Mouse (Mus musculus): Measurements from ENCODE around the gene Cacna1c. TPM values are rescaled to one million over a fixed set of nuclear protein-coding genes. Genes with fewer than 3 reads are reported as not detected.

Cacna1c gene
- polyA plus RNA-seq, 1 experiment = 3.0 TPM

GRCm38 (mm10) chr6:118923212-118923577 is 273.0 kb downstream of the Cacna1c start:
- DNase-seq (ENCODE audit: low read depth) = no peak

DNA sequence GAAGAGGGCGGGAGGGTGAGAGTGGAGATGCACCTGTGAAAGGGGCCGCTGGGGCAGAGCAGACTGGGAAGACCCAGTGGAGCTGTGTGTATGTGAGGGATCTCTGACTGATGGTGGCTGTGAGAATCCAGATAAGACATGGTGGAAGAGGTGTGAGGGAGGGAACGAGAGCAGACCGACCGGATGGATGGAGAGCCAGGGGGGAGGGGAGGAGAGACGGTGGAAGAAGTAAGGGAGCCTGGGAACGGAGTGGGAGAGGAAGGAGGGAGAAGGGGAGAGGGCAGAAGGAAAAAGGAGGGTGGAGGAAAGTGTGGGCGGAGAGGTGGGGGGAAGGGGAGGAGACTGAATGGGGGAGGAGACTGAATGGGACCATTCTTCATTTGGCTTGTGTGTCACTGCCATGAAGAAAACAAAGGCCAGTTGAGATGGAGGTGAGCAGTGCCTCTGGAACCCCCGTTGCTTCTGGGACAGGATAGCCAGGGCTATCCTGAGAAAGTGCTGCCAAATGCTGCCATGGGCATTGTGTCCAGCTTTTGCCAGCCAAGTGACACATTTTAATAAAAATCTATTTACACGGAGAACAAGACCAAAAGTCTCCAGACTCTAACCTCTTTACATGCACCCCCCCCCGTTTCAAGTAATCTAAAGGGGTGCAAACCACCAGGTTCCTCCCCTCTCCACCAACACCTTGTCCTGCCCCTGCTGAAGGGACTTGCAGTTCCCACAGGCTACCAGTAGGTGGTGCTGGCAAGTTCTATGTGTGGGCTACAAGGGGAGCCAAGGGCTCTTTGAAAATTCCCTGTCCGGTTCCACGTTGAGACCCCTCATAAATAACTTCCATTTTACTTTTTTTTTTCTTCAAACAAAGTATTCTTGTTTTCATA is 273.6 kb downstream of the Cacna1c start:
- no peak for DNase-seq (ENCODE audit: low read depth)

DNA sequence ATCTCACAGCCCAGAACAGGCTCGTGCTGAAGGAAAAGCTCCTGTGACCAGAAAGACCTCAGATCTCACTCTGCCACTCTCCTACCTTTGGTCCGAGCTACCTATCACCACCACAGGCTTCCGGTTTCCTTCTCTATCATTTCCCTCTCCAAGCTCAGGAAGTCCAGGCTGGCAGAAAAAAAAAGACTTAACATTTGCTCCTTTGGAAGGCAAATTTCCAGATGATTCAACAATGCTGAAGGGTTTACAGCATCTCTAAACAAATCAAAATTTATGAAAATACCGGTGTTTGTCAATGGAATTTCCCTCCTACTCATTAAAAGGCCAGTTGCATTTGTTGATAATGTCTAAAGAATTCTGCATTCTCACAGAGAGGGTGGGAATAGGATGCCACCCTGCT is 288.0 kb downstream of the Cacna1c start:
- no peak for DNase-seq (ENCODE audit: low read depth)

- DNase-seq (ENCODE audit: low read depth) = no peak
Measured at GRCm38 (mm10) chr6:118907704-118908103, 288.5 kb downstream of the Cacna1c start.

DNA sequence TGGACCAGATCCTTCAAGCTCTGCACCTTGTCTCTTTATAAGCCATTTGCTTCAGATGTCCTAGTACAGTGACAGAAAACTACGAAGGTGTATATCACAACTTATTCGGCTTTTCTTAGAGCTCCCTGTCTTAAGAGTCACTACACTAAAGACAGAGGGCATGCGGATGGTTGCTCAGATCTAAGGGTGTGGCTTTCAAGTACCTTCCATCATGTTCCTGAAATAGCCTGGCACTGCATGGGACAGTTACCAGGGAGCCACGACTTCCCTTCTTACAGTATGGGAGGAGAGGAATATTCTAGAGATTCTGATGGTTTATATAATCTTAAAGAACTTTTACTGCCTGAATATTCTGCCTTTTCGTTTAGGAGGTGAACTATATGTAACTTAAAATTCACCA is 289.3 kb downstream of the Cacna1c start:
- no peak for DNase-seq (ENCODE audit: low read depth)

DNA sequence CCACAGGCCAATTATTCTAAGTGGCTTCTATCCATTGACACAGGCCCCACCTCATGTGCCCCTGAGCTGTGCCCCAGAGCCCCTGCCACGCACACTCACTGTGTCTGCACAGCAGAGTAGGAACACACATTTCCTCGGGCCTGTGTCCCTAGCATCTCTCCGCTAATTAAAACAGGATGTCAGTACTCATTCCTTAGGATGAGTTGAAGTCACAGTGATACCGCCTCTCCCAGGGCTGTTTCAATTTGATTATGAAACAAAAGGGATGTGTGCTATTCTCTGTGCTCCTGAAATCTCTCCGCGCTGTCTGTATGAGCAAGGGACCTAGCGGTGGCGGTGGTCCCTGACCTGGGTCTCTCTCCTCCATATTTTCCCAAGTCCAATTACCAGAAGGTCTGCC is 296.5 kb downstream of the Cacna1c start:
- no peak for DNase-seq (ENCODE audit: low read depth)

DNA sequence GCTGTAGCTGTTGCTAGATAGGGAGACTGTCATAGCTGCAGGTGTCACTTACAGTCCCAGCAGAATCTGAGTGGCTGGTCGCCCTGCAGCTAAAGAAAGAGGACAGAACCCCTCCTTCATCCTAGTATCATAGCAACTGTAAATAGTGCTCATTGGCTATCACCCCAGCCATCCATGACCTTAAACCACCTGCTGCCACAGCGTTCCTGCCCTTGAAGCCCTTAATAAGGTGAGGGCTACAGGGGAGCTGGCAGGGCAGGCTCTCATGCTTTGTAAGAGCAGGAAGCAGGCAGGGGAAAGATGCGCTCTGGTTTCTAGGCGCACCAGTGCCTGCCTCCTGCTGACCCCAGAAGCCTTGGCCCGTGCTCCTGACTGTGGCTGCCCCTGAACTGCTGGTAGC is 299.1 kb downstream of the Cacna1c start:
- no peak for DNase-seq (ENCODE audit: low read depth)

DNA sequence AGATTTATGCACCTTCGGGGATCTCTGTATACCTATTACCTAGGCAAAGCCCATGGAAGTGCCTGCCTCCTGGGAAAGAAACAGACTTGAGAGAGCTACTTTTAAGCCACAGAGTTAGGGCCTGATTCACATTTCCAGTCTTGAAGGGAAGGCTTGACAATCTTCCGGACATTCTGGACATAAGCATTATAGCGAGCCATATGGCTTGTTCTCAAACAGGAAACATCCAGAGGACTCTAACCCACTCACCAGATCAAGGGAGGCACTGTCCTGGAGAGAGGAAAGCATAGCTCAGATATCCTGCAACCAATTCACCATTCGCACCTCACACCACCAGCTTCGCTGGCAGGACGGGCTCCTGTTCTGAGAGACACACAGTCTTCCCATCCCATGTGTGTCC is 302.2 kb downstream of the Cacna1c start:
- DNase-seq (ENCODE audit: low read depth) = no peak

- DNase-seq (ENCODE audit: low read depth) = no peak
Measured at GRCm38 (mm10) chr6:118889441-118889840, 306.8 kb downstream of the Cacna1c start.

- no peak for DNase-seq (ENCODE audit: low read depth)
Measured at GRCm38 (mm10) chr6:118887032-118887431, 309.2 kb downstream of the Cacna1c start.

DNA sequence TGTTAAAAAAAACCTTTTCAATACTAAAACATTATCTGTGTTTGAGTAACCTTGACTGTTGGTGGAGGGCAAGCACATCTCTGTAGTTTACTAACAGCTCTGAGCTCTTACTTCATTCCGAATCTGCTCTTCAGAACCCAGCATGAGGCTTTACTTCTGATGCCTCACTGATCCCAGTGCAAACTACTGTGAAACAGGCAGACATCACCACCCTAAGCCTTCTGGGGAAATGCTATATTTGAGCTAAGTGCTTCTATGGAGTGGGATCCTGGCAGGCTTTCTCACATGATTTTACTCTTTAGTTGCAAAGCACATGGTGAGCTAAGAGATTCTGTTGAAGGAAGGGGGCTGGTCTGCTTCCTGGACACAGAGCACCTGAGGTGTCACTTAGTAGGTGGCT is 311.3 kb downstream of the Cacna1c start:
- no peak for DNase-seq (ENCODE audit: low read depth)

DNA sequence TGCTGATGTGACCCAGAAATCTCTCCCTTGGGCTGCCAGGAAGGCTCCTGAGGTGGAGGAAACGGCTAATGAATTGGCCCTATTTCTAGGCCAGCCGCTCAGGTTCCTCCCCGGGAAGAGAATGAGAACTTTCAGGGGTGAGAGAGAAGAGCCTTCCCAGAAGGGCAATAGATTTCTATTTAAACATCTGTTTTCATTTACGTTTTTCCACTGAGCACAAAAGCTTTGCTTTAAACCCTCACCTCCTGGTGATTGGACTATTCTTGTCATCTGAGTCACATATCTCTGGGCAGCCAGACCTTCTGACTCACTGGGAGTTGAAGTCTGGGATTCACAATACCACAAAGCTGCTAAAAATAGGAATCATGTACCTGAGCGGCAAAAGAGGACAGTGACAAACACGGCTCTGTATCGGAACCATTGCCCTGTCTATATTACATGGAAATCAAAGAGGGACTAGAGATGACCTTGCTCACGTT is 312.1 kb downstream of the Cacna1c start:
- DNase-seq (ENCODE audit: low read depth) = no peak

DNA sequence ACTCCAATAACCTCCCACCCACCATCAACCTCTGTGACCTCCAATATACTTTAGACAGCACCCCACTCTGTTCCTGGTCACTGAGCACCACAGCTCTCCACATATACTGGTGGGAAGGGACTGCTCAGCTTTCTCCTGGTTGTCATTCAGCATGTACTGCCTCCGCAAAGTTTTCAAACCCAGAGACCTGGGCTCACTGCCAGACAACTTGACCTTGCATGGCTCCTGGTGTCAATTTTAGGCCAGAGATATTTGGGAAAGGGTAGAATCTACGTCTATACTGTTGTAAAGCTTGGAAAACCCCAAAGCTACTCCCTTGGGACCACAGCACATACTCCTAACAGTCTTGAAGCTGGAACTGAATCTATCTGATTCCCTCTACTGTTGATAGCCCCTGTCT is 320.0 kb downstream of the Cacna1c start:
- DNase-seq (ENCODE audit: low read depth) = no peak

DNA sequence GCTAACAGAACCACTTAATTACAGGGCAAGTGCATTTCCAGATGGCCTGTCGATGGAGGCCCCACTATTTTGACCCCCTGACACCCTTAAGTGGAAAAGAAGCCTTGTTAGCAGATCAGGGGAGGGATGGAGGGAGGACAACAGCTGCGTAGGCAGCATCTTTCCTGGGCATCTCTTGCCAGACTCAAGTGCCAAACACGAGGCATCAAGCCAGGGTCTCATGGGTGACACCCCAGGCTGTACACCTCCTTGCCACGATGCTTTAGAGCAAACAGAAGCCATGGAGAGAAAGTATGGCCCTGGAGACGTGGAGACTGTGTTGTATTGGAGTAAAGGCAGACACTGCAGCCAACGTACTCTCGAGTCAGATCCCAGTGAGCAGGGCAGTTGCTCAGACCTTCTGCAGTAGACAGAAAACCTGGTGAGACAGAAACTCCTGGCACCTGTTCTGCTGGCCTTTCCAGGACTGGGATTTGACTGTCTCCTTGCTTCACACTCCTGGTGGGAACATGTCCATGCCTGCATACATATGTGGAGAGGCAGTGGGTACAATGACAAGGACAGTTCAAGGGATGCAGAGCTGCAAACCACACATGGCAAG is 325.9 kb downstream of the Cacna1c start:
- DNase-seq (ENCODE audit: low read depth) = peak; percentile 10

DNA sequence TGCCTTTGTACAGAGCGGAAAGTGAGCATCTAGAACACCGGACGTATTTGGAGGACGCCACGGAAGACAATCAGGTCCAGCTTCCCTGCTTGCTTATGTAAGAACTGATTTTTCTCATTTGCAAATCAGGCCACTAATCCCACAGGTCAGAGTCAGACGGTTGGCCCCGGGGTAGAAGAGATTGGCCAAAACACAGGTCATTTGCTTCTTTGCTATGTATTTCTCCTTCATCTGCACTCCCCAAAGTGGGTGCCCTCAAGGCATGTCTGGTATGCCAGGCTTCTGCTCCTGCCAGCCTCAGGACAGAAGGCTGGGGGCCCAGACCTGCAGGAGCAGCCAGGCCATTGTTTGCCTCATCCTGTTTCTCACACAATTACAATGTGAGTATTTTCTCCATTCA is 328.8 kb downstream of the Cacna1c start:
- DNase-seq (ENCODE audit: low read depth) = no peak

DNA sequence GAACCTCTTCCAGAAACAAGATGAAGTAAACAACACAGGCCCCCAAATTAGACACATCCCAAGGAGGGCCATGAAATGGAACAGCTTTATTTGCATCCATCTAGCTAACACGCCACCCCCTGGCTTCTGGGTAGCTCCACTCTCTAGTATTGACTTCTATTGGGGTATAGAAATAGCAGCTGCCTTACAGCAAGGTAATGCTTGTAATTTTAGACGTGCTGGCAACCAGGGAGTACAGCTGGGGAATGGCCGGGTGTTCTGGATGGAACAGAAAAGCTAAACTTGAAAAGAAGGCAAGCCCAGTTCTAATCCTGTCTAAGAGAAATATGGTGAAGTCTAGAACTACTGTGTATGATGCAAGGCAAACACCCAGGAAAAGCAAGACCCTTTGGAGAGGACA is 329.3 kb downstream of the Cacna1c start:
- DNase-seq (ENCODE audit: low read depth) = no peak

- DNase-seq (ENCODE audit: low read depth) = no peak
Measured at GRCm38 (mm10) chr6:118865777-118866380, 330.3 kb downstream of the Cacna1c start.

DNA sequence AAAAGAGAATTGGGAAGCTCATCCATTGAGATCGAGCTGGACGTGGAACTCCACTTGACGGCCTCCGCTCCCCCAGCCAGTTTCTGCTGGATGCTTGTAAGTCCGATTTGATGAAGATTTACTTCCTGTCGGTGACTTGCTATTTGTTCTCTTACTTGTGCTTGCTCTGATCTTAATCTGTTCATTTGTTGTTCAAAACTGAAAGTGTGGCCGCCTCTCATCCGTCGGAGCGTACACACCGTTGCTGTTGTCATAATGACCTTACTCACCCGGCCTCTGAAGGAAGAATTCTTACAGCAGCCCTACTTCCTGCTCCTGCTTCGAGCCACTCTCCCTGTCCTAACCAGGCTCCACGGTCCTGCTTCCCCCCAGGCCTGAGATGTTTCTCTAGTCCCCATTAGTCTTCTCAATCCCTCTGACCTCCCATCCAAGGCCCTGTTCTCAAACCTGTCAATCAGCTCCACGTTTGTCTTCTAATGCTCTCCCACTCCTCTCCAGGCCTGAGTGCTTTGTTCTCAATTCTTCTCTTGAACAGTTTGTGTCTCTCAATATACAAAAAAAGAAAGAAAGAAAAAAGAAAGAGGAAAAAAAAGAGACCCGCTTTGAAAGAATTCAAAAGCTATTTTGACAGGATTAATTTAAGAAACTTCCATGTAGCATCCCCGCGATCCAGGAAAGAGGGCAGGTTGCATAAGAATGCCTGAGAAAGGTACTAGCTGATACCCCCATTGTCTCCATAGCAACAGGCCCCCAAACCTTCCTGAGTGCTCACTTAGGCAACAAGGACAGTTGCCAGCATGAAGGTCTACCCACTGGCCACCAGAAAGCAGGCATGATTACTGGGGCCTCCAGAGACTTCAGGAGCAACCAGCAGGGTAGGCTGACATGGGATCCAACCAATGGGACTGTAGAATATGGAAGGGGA is 331.3 kb downstream of the Cacna1c start:
- DNase-seq (ENCODE audit: low read depth) = no peak

- no peak for DNase-seq (ENCODE audit: low read depth)
Measured at GRCm38 (mm10) chr6:118862727-118863126, 333.5 kb downstream of the Cacna1c start.

DNA sequence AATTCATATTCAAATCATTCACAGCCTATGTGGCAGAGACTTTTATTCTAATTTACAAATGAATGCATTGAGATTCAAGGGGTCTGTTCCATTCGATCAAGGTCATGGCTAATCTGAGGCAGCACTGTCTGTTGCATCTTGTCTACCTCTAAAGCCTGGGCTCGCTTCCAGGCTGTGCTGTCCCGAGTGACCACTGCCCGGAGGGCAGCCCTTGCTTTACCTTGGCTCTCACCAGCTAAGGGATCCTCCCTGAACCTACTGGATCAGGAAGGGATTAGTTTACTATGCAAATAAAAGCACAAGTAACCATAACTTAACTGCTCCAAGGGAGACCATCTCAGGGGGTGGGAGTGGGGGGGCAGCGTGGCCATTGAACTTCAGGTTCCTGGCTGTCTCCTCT is 334.1 kb downstream of the Cacna1c start:
- no peak for DNase-seq (ENCODE audit: low read depth)

DNA sequence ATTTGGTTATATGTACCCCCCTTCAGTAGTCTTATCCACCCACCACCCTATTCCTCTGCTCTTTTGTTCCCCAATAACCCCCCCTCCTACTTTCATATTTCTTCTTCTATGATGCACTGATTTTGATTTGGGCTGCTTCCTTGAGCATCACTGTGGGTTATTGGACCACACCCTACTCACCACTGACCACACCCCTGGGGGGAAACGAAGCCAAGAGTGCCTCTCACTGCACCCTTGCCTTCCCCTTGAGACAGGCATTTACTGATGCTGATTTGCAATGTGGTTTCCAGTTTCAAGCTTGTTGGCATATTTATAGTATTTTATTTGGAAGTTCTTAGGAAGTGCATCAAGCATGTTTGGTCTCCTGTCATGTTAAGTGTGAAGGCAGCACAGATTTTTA is 337.8 kb downstream of the Cacna1c start:
- DNase-seq (ENCODE audit: low read depth) = no peak

DNA sequence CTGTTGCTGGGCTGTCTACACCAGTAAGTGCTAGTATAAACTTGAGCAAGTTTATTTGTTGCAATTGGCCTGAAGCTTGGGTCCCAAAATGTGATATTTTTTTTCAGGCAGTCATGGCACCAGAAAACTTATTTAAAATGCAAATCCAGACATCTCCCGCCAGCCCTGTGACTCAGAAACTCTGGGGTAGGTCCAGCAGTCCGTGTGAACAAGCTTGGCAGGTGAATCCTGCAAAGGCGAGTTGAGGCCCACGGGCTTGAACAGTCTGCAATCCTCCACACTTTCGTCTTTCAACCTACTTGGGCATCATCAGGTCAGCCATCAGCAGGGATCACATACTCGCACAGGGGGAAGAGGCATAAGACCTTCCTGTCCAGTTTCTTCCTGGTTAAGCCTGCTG is 344.1 kb downstream of the Cacna1c start:
- no peak for DNase-seq (ENCODE audit: low read depth)

Measured in gonadal fat pad, adult 2 months (tissue).